In the genomic region with DNA sequence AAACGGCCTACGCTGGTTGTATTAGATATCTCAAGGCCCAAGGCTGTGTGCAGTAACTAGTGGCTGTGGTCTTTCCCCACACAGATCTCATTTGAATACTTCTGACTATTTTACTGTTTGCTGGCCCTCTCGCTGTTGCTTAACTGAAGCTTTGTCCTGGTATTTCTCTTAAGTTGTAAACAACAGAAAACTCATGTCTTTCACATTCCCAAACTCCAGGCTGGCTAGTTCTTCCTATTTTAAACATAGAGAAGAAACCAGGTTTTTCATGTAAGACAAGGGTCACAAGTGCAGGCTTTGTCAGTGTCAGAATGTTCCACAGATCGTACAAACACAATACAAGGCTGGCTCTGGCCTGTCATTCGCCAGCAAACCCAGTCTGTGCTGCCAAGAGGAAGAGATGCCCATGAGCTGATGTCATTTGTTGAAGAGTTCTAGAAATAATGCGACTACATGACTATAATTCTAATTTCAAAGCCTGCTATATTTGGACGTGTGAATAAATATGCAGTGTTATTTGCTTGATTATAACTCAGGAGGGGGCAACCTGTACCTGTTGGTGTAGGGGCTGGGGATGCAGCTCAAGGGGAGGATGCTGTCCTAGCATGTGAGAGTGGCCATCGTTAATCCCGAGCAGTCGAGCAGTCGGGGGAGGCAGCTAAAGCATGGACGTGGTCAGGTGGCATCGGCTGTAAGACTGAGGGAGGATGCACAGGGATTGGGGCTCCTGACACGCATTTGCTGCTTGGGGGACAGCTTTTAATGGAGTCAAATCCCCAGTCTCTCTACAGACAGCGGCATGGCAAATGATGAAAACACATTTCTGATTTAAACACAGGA, we compare ENCODE assay signal across 10 mouse cellular contexts.
DNase-seq lines count a peak whose midpoint lies in the region; ATAC-seq and TF ChIP-seq lines count a peak whose summit lies in the region.
"Had no signal": no experiment of that assay in that cellular context is flagged by ENCODE, and none has a peak within 500 bp of the region (broad histone marks: within the 10 kb centered on the region; RNA-seq: fewer than 3 reads in every experiment).

No protein-coding gene starts in this region.

- ATAC-seq in hindbrain, embryonic 13.5 days (ENCODE audit: low FRiP score), result no peak
- no peak for ATAC-seq in hindbrain, embryonic 14.5 days (ENCODE audit: low FRiP score)
- peak; percentile 65 for ATAC-seq in Patski
- no peak for ATAC-seq in granulocyte monocyte progenitor cell, adult 5-6 weeks (replicated peaks; ENCODE audit: poor library complexity, severe bottlenecking)
- ATAC-seq in megakaryocyte-erythroid progenitor cell, adult 5-6 weeks (replicated peaks; ENCODE audit: low FRiP score, low TSS enrichment, poor library complexity, severe bottlenecking), result no peak
- ATAC-seq in megakaryocyte progenitor cell, adult 5-6 weeks (replicated peaks; ENCODE audit: poor library complexity), result no peak

- CTCF ChIA-PET in Patski (lab: Charles Lee), result interaction anchor here (0.8 to 2.2 kb wide), 6 partner anchors 10 to 140 kb away, joined by 3 to 7 read pairs (median 4); no protein-coding TSS in a partner anchor

- no peak for TF ChIP-seq POLR2A in lung, adult 2 months (IDR thresholded peaks at IDR 0.05; ENCODE audit: borderline replicate concordance, extremely low read depth, low read depth, low read length)

- H3K27me3 ChIP-seq in hindbrain, embryonic 13.5 days, result no peaks in the 10 kb centered on the region
- no peaks in the 10 kb centered on the region for H3K27me3 ChIP-seq in hindbrain, embryonic 14.5 days (ENCODE audit: control insufficient read depth, insufficient read depth, low read length)
- no peaks in the 10 kb centered on the region for H3K27me3 ChIP-seq in Patski
- H3K27me3 ChIP-seq: CH12.LX; neural tube, embryonic 12.5 days had no signal

- H3K4me1 ChIP-seq in hindbrain, embryonic 13.5 days (replicated peaks), result peaks cover 3% of the 10 kb centered on the region; the same call in 1 of the 2 replicates
- H3K4me1 ChIP-seq in hindbrain, embryonic 14.5 days (replicated peaks; ENCODE audit: control insufficient read depth, insufficient read depth, low read length), result no peaks in the 10 kb centered on the region
- H3K4me1 ChIP-seq in lung, adult 2 months (ENCODE audit: control insufficient read depth, insufficient read depth, low read length), result peaks cover 15% of the 10 kb centered on the region
- H3K4me1 ChIP-seq: neural tube, embryonic 12.5 days had no signal

- H3K9me3 ChIP-seq in hindbrain, embryonic 13.5 days, result no peaks in the 10 kb centered on the region
- H3K9me3 ChIP-seq in hindbrain, embryonic 14.5 days (ENCODE audit: control insufficient read depth, low read length), result no peaks in the 10 kb centered on the region
- H3K9me3 ChIP-seq: neural tube, embryonic 12.5 days had no signal

- in situ Hi-C loops in Patski (cut with MboI; ENCODE audit: low pct_unique_long_range_greater_than_20kb), result no loop called here

- DNase-seq in hindbrain, embryonic 14.5 days (ENCODE audit: low spot score), result no peak
- peak; percentile 46 for DNase-seq in Patski (ENCODE audit: low read depth, low spot score)
- peak; percentile 63 to 76 for DNase-seq in heart, adult 18-20 months
- peak; percentile 22 for DNase-seq in lung, adult 2 months

- POLR2A ChIA-PET in Patski (lab: Charles Lee), result no interaction called here

- peaks cover 70% of the 10 kb centered on the region for H3K36me3 ChIP-seq in hindbrain, embryonic 13.5 days
- peaks cover 76% of the 10 kb centered on the region for H3K36me3 ChIP-seq in hindbrain, embryonic 14.5 days (replicated peaks; ENCODE audit: control insufficient read depth, insufficient read depth)

- no peak overlapping the region for H3K4me3 ChIP-seq in hindbrain, embryonic 13.5 days
- no peak overlapping the region for H3K4me3 ChIP-seq in hindbrain, embryonic 14.5 days (replicated peaks; ENCODE audit: low read length)
- no peak overlapping the region for H3K4me3 ChIP-seq in lung, adult 2 months (replicated peaks; ENCODE audit: extremely low read depth, low read depth, low read length)
- H3K4me3 ChIP-seq: neural tube, embryonic 12.5 days had no signal

- no peak overlapping the region for H3K9ac ChIP-seq in hindbrain, embryonic 13.5 days
- no peak overlapping the region for H3K9ac ChIP-seq in hindbrain, embryonic 14.5 days
- H3K9ac ChIP-seq: neural tube, embryonic 12.5 days had no signal

- WGBS in hindbrain, embryonic 13.5 days, result 82% methylated on average over 15 of the region's 15 CpGs
- WGBS in hindbrain, embryonic 14.5 days, result 77% methylated on average over 15 of the region's 15 CpGs
- WGBS in lung, adult 2 months, result 44% methylated on average over 15 of the region's 15 CpGs

- H3K4me2 ChIP-seq in hindbrain, embryonic 13.5 days, result no peak overlapping the region
- no peak overlapping the region for H3K4me2 ChIP-seq in hindbrain, embryonic 14.5 days (replicated peaks)
- H3K4me2 ChIP-seq: neural tube, embryonic 12.5 days had no signal

- H3K27ac ChIP-seq in hindbrain, embryonic 13.5 days, result 0 out of 2 replicates have a peak overlapping the region, but pooled peaks have one; percentile 6
- H3K27ac ChIP-seq in hindbrain, embryonic 14.5 days, result no peak overlapping the region
- H3K27ac ChIP-seq: neural tube, embryonic 12.5 days had no signal

- TF ChIP-seq CTCF in Patski (IDR thresholded peaks at IDR 0.05), result no peak
- TF ChIP-seq CTCF in lung, adult 2 months (IDR thresholded peaks at IDR 0.05; ENCODE audit: insufficient read depth, low read length), result no peak
